Mouse (Mus musculus): ENCODE data around the gene Siah2. TPM values are rescaled to one million over a fixed set of nuclear protein-coding genes. Genes with fewer than 3 reads are reported as not detected.

Gene Siah2
- polyA plus RNA-seq (2015; fragmentation: Nextera tagmentation; extraction: Ambion mirVana), result 2.4 and 2.5 TPM in 2 replicates

- ATAC-seq (ENCODE audit: low read depth) (peak; percentile 84), DNase-seq (peak; percentile 69)
- peak within 1 kb of the TSS; percentile 82 for H3K9ac ChIP-seq
- peak within 1 kb of the TSS; percentile 96 for H3K4me2 ChIP-seq
- peak within 1 kb of the TSS; percentile 76 for H3K4me3 ChIP-seq (replicated peaks)
- no peaks in the 10 kb centered on the region for H3K9me3 ChIP-seq (replicated peaks)
- H3K4me1 ChIP-seq (replicated peaks), result peaks cover 23% of the 10 kb centered on the region
- H3K27me3 ChIP-seq, result peaks cover 27% of the 10 kb centered on the region
- peak within 1 kb of the TSS; percentile 70 for H3K27ac ChIP-seq
- WGBS (ENCODE audit: insufficient replicate concordance), result under 1% methylated on average over 75 of the region's 87 CpGs
- H3K36me3 ChIP-seq, result no peaks in the 10 kb centered on the region
Observed at GRCm38 (mm10) chr3:58691997-58692721, at the start of gene Siah2. TSS of gene Siah2 (minus strand) at chr3:58692400.

GRCm38 (mm10) chr3:58739536-58739935 lies 47.3 kb upstream of the Siah2 start:
- Histone ChIP-seq H3K27me3 (no peaks in the 10 kb centered on the region), H3K4me3 (replicated peaks) (no peak overlapping the region), H3K27ac (no peak overlapping the region), H3K4me1 (replicated peaks) (no peaks in the 10 kb centered on the region), H3K9me3 (replicated peaks) (no peaks in the 10 kb centered on the region), H3K9ac (no peak overlapping the region), H3K4me2 (no peak overlapping the region), H3K36me3 (no peaks in the 10 kb centered on the region)
- ATAC-seq (ENCODE audit: low read depth), result no peak
- 49% methylated on average over 2 of the region's 2 CpGs for WGBS (ENCODE audit: insufficient replicate concordance)
- no peak for DNase-seq

GRCm38 (mm10) chr3:58738346-58739089 lies 46.3 kb upstream of the Siah2 start:
- H3K9me3 ChIP-seq (replicated peaks), result no peaks in the 10 kb centered on the region
- no peaks in the 10 kb centered on the region for H3K27me3 ChIP-seq
- no peak overlapping the region for H3K4me2 ChIP-seq
- ATAC-seq (ENCODE audit: low read depth) (no peak), DNase-seq (no peak)
- WGBS (ENCODE audit: insufficient replicate concordance), result 40% methylated on average over 6 of the region's 6 CpGs
- H3K4me3 ChIP-seq (replicated peaks), result no peak overlapping the region
- no peaks in the 10 kb centered on the region for H3K4me1 ChIP-seq (replicated peaks)
- H3K9ac ChIP-seq, result no peak overlapping the region
- H3K27ac ChIP-seq, result no peak overlapping the region
- H3K36me3 ChIP-seq, result no peaks in the 10 kb centered on the region

GRCm38 (mm10) chr3:58731520-58731919 lies 39.3 kb upstream of the Siah2 start:
- H3K36me3 ChIP-seq, result no peaks in the 10 kb centered on the region
- no peak overlapping the region for H3K4me2 ChIP-seq
- DNase-seq (no peak), ATAC-seq (ENCODE audit: low read depth) (no peak)
- H3K27ac ChIP-seq, result no peak overlapping the region
- H3K4me3 ChIP-seq (replicated peaks), result no peak overlapping the region
- no peaks in the 10 kb centered on the region for H3K9me3 ChIP-seq (replicated peaks)
- H3K9ac ChIP-seq, result no peak overlapping the region
- H3K4me1 ChIP-seq (replicated peaks), result no peaks in the 10 kb centered on the region
- H3K27me3 ChIP-seq, result no peaks in the 10 kb centered on the region
- 68% methylated on average over 5 of the region's 5 CpGs for WGBS (ENCODE audit: insufficient replicate concordance)

GRCm38 (mm10) chr3:58730580-58730979 lies 38.4 kb upstream of the Siah2 start:
- Histone ChIP-seq H3K9me3 (replicated peaks) (no peaks in the 10 kb centered on the region), H3K36me3 (no peaks in the 10 kb centered on the region), H3K4me1 (replicated peaks) (no peaks in the 10 kb centered on the region), H3K9ac (no peak overlapping the region), H3K27me3 (no peaks in the 10 kb centered on the region), H3K4me2 (no peak overlapping the region), H3K4me3 (replicated peaks) (no peak overlapping the region), H3K27ac (no peak overlapping the region)
- DNase-seq, result no peak
- ATAC-seq (ENCODE audit: low read depth), result no peak
- WGBS (ENCODE audit: insufficient replicate concordance), result 59% methylated on average over 3 of the region's 3 CpGs

GRCm38 (mm10) chr3:58729549-58729948 lies 37.3 kb upstream of the Siah2 start:
- H3K9ac ChIP-seq, result no peak overlapping the region
- DNase-seq (no peak), ATAC-seq (ENCODE audit: low read depth) (no peak)
- H3K27ac ChIP-seq, result no peak overlapping the region
- no peak overlapping the region for H3K4me3 ChIP-seq (replicated peaks)
- no peaks in the 10 kb centered on the region for H3K4me1 ChIP-seq (replicated peaks)
- no peaks in the 10 kb centered on the region for H3K9me3 ChIP-seq (replicated peaks)
- no peaks in the 10 kb centered on the region for H3K27me3 ChIP-seq
- no peak overlapping the region for H3K4me2 ChIP-seq
- no peaks in the 10 kb centered on the region for H3K36me3 ChIP-seq

GRCm38 (mm10) chr3:58727601-58728000 lies 35.4 kb upstream of the Siah2 start:
- Histone ChIP-seq H3K9me3 (replicated peaks) (no peaks in the 10 kb centered on the region), H3K9ac (no peak overlapping the region), H3K4me2 (no peak overlapping the region), H3K27ac (no peak overlapping the region), H3K36me3 (no peaks in the 10 kb centered on the region), H3K4me1 (replicated peaks) (no peaks in the 10 kb centered on the region), H3K27me3 (no peaks in the 10 kb centered on the region), H3K4me3 (replicated peaks) (no peak overlapping the region)
- ATAC-seq (ENCODE audit: low read depth), result no peak
- 64% methylated on average over 4 of the region's 4 CpGs for WGBS (ENCODE audit: insufficient replicate concordance)
- DNase-seq, result no peak

- ATAC-seq (ENCODE audit: low read depth) (no peak), DNase-seq (no peak)
Observed at GRCm38 (mm10) chr3:58727012-58727411, 34.8 kb upstream of the Siah2 start.

GRCm38 (mm10) chr3:58726374-58726773 lies 34.2 kb upstream of the Siah2 start:
- ATAC-seq (ENCODE audit: low read depth) (no peak), DNase-seq (no peak)
- no peaks in the 10 kb centered on the region for H3K36me3 ChIP-seq
- H3K4me1 ChIP-seq (replicated peaks), result no peaks in the 10 kb centered on the region
- no peak overlapping the region for H3K9ac ChIP-seq
- no peaks in the 10 kb centered on the region for H3K27me3 ChIP-seq
- no peak overlapping the region for H3K4me2 ChIP-seq
- WGBS (ENCODE audit: insufficient replicate concordance), result 49% methylated on average over 3 of the region's 3 CpGs
- no peaks in the 10 kb centered on the region for H3K9me3 ChIP-seq (replicated peaks)
- H3K27ac ChIP-seq, result no peak overlapping the region
- no peak overlapping the region for H3K4me3 ChIP-seq (replicated peaks)

More at GRCm38 (mm10) chr3:58727012-58727411, 34.8 kb upstream of the Siah2 start:
- no peak overlapping the region for H3K4me2 ChIP-seq
- no peak overlapping the region for H3K4me3 ChIP-seq (replicated peaks)
- no peaks in the 10 kb centered on the region for H3K36me3 ChIP-seq
- H3K27me3 ChIP-seq, result no peaks in the 10 kb centered on the region
- no peaks in the 10 kb centered on the region for H3K4me1 ChIP-seq (replicated peaks)
- H3K9me3 ChIP-seq (replicated peaks), result no peaks in the 10 kb centered on the region
- no peak overlapping the region for H3K9ac ChIP-seq
- 39% methylated on average over 3 of the region's 3 CpGs for WGBS (ENCODE audit: insufficient replicate concordance)
- no peak overlapping the region for H3K27ac ChIP-seq

- H3K4me3 ChIP-seq (replicated peaks), result no peak overlapping the region
- no peaks in the 10 kb centered on the region for H3K36me3 ChIP-seq
- H3K9me3 ChIP-seq (replicated peaks), result no peaks in the 10 kb centered on the region
- H3K9ac ChIP-seq, result no peak overlapping the region
- ATAC-seq (ENCODE audit: low read depth), result no peak
- no peaks in the 10 kb centered on the region for H3K4me1 ChIP-seq (replicated peaks)
- H3K27me3 ChIP-seq, result no peaks in the 10 kb centered on the region
- no peak overlapping the region for H3K4me2 ChIP-seq
- H3K27ac ChIP-seq, result no peak overlapping the region
- DNase-seq, result no peak
Observed at GRCm38 (mm10) chr3:58724815-58725214, 32.6 kb upstream of the Siah2 start.

- Histone ChIP-seq H3K9me3 (replicated peaks) (no peaks in the 10 kb centered on the region), H3K36me3 (no peaks in the 10 kb centered on the region), H3K4me1 (replicated peaks) (no peaks in the 10 kb centered on the region), H3K9ac (no peak overlapping the region), H3K4me2 (no peak overlapping the region), H3K27ac (no peak overlapping the region), H3K27me3 (no peaks in the 10 kb centered on the region), H3K4me3 (replicated peaks) (no peak overlapping the region)
- DNase-seq, result no peak
- no peak for ATAC-seq (ENCODE audit: low read depth)
- 86% methylated on average over 2 of the region's 2 CpGs for WGBS (ENCODE audit: insufficient replicate concordance)
Observed at GRCm38 (mm10) chr3:58723656-58724055, 31.5 kb upstream of the Siah2 start.
